Mouse (Mus musculus) liver, embryonic 16.5 days (tissue): ENCODE data around the gene Iqcf1. TPM values are rescaled to one million over a fixed set of nuclear protein-coding genes. Genes with fewer than 3 reads are reported as not detected.

Source experiments
- ATAC-seq: fragments of 200-750 bp; cut with Nextera tagmentation; 2 replicates; pipeline ENCODE4 v1.8.0; 2017; ENCODE audit warnings: low read depth, mild to moderate bottlenecking, moderate number of reproducible peaks, moderate library complexity
- H3K27ac ChIP-seq: fragments of 300-500 bp; sonication (generic); 2 replicates; pipeline ENCODE4 v1.5.1; 2014; ENCODE audit warnings: mild to moderate bottlenecking, low read length
- H3K27me3 ChIP-seq: fragments of 300-500 bp; sonication (generic); 2 replicates; pipeline ENCODE4 v1.6.1; 2014; ENCODE audit warnings: low read depth, low read length, mixed read lengths; ENCODE audit not compliant: control insufficient read depth, insufficient read depth
- H3K36me3 ChIP-seq: fragments of 300-500 bp; sonication (generic); 2 replicates; pipeline ENCODE4 v1.6.1; 2014; ENCODE audit warnings: mild to moderate bottlenecking; ENCODE audit not compliant: control insufficient read depth, insufficient read depth
- H3K4me1 ChIP-seq: fragments of 300-500 bp; sonication (generic); 2 replicates; pipeline ENCODE4 v1.6.1; 2014; ENCODE audit warnings: low read depth, low read length, mixed read lengths; ENCODE audit not compliant: control insufficient read depth
- H3K4me2 ChIP-seq: fragments of 300-500 bp; sonication (generic); 2 replicates; pipeline ENCODE4 v1.6.1; 2014; ENCODE audit warnings: low read depth, low read length, mixed read lengths
- H3K4me3 ChIP-seq: fragments of 300-500 bp; sonication (generic); 2 replicates; pipeline ENCODE4 v1.5.1; 2014; ENCODE audit warnings: low read depth, mild to moderate bottlenecking, low read length
- H3K9ac ChIP-seq: fragments of 300-500 bp; sonication (generic); 2 replicates; pipeline ENCODE4 v1.6.1; 2014; ENCODE audit warnings: low read depth, low read length
- H3K9me3 ChIP-seq: fragments of 300-500 bp; sonication (generic); replicated peaks from 2 replicates; pipeline ENCODE4 v1.6.1; 2016; ENCODE audit warnings: low read length; ENCODE audit not compliant: control insufficient read depth
- WGBS: fragments of 180-500 bp; shearing (Covaris S2); extraction: QIAGEN DNeasy Blood & Tissue Kit; methylation state at CpG from one replicate; pipeline ENCODE4 v1.1.7; 2014; ENCODE audit not compliant: insufficient replicate concordance; 5-methylcytosine and 5-hydroxymethylcytosine counted together
- polyA plus RNA-seq: library from polyadenylated mRNA; unstranded; fragments of >200 nt; fragmentation: Nextera tagmentation; extraction: Ambion mirVana; gene quantifications from 2 replicates; pipeline ENCODE4 v1.2.1, GENCODE M21; 2015

The Iqcf1 gene
- polyA plus RNA-seq, 1 experiment from 2014 or later: not detected

DNA sequence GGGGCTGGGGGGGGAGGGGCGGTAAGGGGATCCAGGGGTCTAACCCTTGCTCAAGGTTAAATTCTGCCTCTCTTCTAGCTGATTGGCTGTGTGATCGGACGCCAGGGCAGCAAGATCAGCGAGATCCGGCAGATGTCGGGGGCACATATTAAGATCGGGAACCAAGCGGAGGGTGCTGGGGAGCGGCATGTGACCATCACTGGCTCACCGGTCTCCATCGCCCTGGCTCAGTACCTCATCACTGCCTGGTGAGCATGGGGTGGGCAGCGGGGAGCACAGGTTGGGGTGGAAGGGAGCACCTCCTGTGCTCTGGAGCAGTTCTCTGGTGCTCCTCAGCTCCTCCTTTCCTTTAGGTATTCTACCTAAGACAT is 37.4 kb upstream of the Iqcf1 start:
- WGBS: 86% methylated on average over 12 of the region's 12 CpGs
- Histone ChIP-seq H3K36me3 (no peaks in the 10 kb centered on the region), H3K4me3 (no peak overlapping the region), H3K4me1 (no peaks in the 10 kb centered on the region; the same call in none of the 2 replicates), H3K27ac (no peak overlapping the region), H3K9ac (no peak overlapping the region), H3K27me3 (peaks cover 31% of the 10 kb centered on the region), H3K9me3 (no peaks in the 10 kb centered on the region), H3K4me2 (no peak overlapping the region)
- no peak for ATAC-seq

DNA sequence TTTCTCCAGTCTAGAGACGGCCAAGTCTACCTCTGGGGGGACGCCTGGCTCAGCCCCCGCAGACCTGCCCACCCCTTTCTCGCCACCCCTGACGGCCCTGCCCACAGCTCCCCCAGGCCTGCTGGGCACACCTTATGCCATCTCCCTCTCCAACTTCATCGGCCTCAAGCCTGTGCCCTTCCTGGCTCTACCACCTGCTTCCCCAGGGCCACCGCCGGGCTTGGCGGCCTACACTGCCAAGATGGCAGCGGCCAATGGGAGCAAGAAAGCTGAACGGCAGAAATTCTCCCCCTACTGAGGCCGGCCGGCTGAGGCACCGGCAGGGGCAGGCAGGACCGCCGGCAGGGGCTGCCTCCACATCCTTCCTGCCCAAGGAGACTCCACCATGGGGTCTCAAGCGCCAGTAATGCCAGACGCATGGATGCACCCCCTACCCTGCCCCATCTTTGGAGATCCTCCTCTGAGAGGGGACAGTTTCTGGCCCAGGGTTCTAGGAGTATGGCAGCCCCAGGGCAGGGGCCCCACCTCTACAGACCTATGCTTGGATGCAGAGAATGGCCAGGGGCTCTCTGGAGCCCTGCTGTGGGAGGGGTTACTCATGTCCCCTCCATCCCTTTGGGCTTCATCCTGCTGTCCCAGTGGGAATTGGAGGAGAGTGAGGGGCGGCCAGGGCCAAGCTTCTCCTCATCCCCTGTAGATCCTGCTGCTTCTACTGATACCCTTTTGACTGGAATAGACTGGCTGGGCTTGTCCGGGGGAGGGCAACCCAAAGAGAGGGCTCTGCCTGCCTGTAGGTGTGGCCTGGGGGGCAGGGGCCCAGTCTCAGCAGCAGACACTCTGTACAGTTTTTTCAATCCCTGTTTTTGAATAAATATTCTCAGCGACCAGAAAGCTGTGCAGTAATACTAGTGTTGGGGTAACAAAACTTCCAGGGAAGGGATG is 36.4 kb upstream of the Iqcf1 start:
- H3K36me3 ChIP-seq: no peaks in the 10 kb centered on the region
- WGBS: 71% methylated on average over 21 of the region's 21 CpGs
- no peak overlapping the region for H3K4me2 ChIP-seq
- H3K4me1 ChIP-seq: no peaks in the 10 kb centered on the region; the same call in none of the 2 replicates
- H3K27me3 ChIP-seq: peaks cover 31% of the 10 kb centered on the region
- H3K9ac ChIP-seq: no peak overlapping the region
- no peak overlapping the region for H3K27ac ChIP-seq
- no peak overlapping the region for H3K4me3 ChIP-seq
- ATAC-seq: no peak
- H3K9me3 ChIP-seq: no peaks in the 10 kb centered on the region

- no peak overlapping the region; the same call in 1 of the 2 replicates for H3K9ac ChIP-seq
- 3% methylated on average over 96 of the region's 99 CpGs for WGBS
- H3K4me2 ChIP-seq: peak overlapping the region; percentile 71
- ATAC-seq: 0 out of 2 replicates have a peak, but pooled peaks have one; percentile 19
- H3K36me3 ChIP-seq: no peaks in the 10 kb centered on the region
- H3K27ac ChIP-seq: no peak overlapping the region
- H3K9me3 ChIP-seq: no peaks in the 10 kb centered on the region
- no peaks in the 10 kb centered on the region; the same call in none of the 2 replicates for H3K4me1 ChIP-seq
- peak overlapping the region; percentile 53 for H3K4me3 ChIP-seq
- peaks cover 31% of the 10 kb centered on the region for H3K27me3 ChIP-seq
These were observed 34.8 kb upstream of the Iqcf1 start for GRCm38 (mm10) chr9:106464751-106465541.

- Histone ChIP-seq H3K36me3 (no peaks in the 10 kb centered on the region), H3K27ac (no peak within 1 kb of the TSS), H3K4me1 (no peaks in the 10 kb centered on the region; the same call in none of the 2 replicates), H3K4me2 (peak within 1 kb of the TSS; percentile 71), H3K27me3 (peaks cover 31% of the 10 kb centered on the region), H3K9ac (no peak within 1 kb of the TSS; the same call in 1 of the 2 replicates), H3K4me3 (peak within 1 kb of the TSS; percentile 53), H3K9me3 (no peaks in the 10 kb centered on the region)
- no peak for ATAC-seq
- 28% methylated on average over 26 of the region's 26 CpGs for WGBS
These were observed 34.1 kb upstream of the Iqcf1 start, which contains the start of gene Gpr62 for GRCm38 (mm10) chr9:106465571-106466200. Gene Gpr62 (minus strand): TSS chr9:106465938.

DNA sequence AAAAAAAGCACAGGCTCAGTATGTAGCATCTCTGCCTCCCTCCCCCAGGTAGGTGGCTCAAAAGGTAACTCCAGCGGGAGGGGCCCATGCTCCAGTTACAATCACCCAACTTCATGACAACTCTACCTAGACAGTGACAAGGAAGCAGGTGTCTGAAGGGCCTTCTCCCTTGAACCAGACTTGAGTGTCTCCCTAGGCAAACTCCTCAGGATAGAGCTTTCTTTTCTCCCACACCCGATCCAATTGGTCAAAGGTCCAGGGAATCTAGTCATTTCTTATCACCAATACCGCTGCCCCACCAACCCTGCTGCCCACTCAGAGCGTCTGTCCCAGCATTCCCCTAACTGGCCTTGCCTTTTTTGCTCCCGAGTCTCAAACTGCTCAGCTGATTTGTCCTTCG is 33.0 kb upstream of the Iqcf1 start:
- no peak for ATAC-seq
- no peaks in the 10 kb centered on the region; the same call in none of the 2 replicates for H3K4me1 ChIP-seq
- H3K27me3 ChIP-seq: peaks cover 31% of the 10 kb centered on the region
- no peak overlapping the region for H3K27ac ChIP-seq
- no peak overlapping the region for H3K4me2 ChIP-seq
- H3K9ac ChIP-seq: no peak overlapping the region
- no peaks in the 10 kb centered on the region for H3K9me3 ChIP-seq
- H3K36me3 ChIP-seq: no peaks in the 10 kb centered on the region
- no peak overlapping the region for H3K4me3 ChIP-seq
- WGBS: 68% methylated on average over 6 of the region's 6 CpGs

DNA sequence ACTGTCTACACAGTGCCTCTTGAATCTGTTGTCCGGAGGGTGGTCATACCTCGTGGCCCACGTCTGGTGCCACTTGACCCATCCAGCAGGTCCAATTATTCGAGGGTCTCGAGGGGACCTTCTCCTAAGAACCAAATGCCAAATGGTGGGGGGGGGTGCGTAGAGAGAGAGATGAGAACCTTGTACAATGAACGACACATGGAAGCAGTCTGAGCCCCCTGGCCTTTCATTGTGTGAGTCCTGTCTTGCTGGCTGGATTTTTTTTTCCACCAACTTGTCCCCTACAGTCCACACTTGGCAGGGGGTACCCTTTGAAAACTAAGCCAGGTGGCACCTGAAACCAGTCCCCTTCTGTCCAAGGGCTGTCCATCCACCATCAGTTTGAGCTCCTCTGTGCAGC is 32.0 kb upstream of the Iqcf1 start:
- Histone ChIP-seq H3K4me2 (no peak overlapping the region), H3K4me1 (no peaks in the 10 kb centered on the region; the same call in none of the 2 replicates), H3K4me3 (no peak overlapping the region), H3K9ac (no peak overlapping the region), H3K27ac (no peak overlapping the region), H3K27me3 (peaks cover 31% of the 10 kb centered on the region), H3K9me3 (no peaks in the 10 kb centered on the region), H3K36me3 (no peaks in the 10 kb centered on the region)
- 61% methylated on average over 7 of the region's 7 CpGs for WGBS
- ATAC-seq: no peak

DNA sequence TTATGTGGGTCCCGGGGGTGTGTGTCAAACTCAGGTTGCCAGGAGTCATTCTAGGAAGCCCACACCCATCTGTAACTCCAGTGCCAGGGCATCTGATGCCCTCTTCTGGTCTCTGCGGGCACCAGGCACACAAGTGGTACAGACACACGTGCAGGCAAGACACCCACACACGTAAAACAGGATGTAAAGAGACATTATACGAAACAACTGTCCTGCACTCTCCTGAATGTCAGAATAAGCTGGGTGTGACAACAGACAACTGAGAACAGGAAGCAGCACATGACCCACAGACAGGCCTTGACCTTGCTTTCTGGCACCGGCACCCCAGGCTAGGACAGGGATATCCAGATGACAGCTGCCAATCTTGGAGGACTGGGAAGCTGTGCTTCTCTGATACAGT is 30.4 kb upstream of the Iqcf1 start:
- no peak overlapping the region for H3K4me3 ChIP-seq
- WGBS: 22% methylated on average over 6 of the region's 6 CpGs
- no peak for ATAC-seq

GRCm38 (mm10) chr9:106469776-106470175 is 30.0 kb upstream of the Iqcf1 start:
- Histone ChIP-seq H3K27ac (no peak overlapping the region), H3K4me3 (no peak overlapping the region), H3K36me3 (no peaks in the 10 kb centered on the region), H3K27me3 (peaks cover 15% of the 10 kb centered on the region), H3K9ac (no peak overlapping the region), H3K4me1 (peaks cover 3% of the 10 kb centered on the region), H3K9me3 (no peaks in the 10 kb centered on the region), H3K4me2 (no peak overlapping the region)
- WGBS: 35% methylated on average over 9 of the region's 9 CpGs
- ATAC-seq: no peak

More for the DNA sequence above, 30.4 kb upstream of the Iqcf1 start:
- no peak overlapping the region for H3K4me2 ChIP-seq
- no peak overlapping the region for H3K27ac ChIP-seq
- no peaks in the 10 kb centered on the region for H3K36me3 ChIP-seq
- H3K9ac ChIP-seq: no peak overlapping the region
- H3K27me3 ChIP-seq: peaks cover 19% of the 10 kb centered on the region
- H3K9me3 ChIP-seq: no peaks in the 10 kb centered on the region
- no peaks in the 10 kb centered on the region; the same call in none of the 2 replicates for H3K4me1 ChIP-seq
